In the genomic region with DNA sequence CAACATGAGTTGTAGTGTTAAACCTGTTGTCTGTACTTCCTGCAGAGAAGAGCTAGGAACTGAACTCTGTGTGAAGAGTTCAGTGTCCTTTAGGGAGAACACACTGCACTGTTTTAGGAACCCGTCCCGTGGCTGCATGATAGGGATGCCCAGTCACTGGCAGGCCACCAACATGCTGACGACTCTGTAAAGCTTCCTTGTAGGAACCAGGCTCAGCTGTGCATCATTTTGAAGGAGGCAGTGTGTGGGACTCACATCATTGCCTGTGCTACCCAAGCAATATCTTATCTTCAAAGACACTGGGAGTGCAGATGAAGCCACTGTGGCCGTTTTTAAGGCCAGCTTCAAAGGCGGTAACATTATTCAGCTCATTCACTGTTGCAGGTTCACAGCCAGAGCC, we compare ENCODE assay signal across 10 mouse cellular contexts.
DNase-seq lines count a peak whose midpoint lies in the region.
"Had no signal": no experiment of that assay in that cellular context is flagged by ENCODE, and none has a peak within 500 bp of the region (broad histone marks: within the 10 kb centered on the region; RNA-seq: fewer than 3 reads in every experiment).

No protein-coding gene starts in this region.

- peak; percentile 29 for DNase-seq in cerebellum, adult 11-12 months
- DNase-seq in cerebellum, postnatal 4 days (ENCODE audit: low spot score in 2 of 2) = no peak
- DNase-seq in lung, postnatal 36 days = peak; percentile 37
- DNase-seq in lung, postnatal 4 days = no peak
- DNase-seq in gastrocnemius, postnatal 36 days = peak; percentile 36 to 49
- DNase-seq in right cerebral cortex, postnatal 4 days = peak; percentile 17
- no peak for DNase-seq in MN1 (ENCODE audit: low spot score)
- DNase-seq in thymus, postnatal 4 days = no peak
- DNase-seq: B cell, adult 2 months; thymus, postnatal 25 days had no signal

- intact Hi-C loops in gastrocnemius, postnatal 36 days (cut with DNase I) = loop anchor here (5.0 kb wide), 1 partner anchor 102 kb away; no protein-coding TSS in a partner anchor

Comparison
In these comparisons a context has a peak if more than half of its experiments do, and no peak if none do; other contexts are left out.
1. DNase-seq: peak in cerebellum, adult 11-12 months (single experiment), lung, postnatal 36 days (single experiment), gastrocnemius, postnatal 36 days (2 of 2) and right cerebral cortex, postnatal 4 days (single experiment); none in cerebellum, postnatal 4 days (0 of 2), lung, postnatal 4 days (0 of 2), MN1 (single experiment) and thymus, postnatal 4 days (single experiment).